Mouse (Mus musculus) CH12.LX (cell line): ENCODE results near the gene Cmtm7. TPM values are rescaled to one million over a fixed set of nuclear protein-coding genes. Genes with fewer than 3 reads are reported as not detected.
"Not testable (repeated sequence)": the region's sequence is repeated elsewhere in the genome, so short reads cannot be mapped to it uniquely, and the experiment has no call there.

Experiments
- DNase-seq: peaks from one replicate; pipeline ENCODE4 v3.0.0-alpha.2; 2013; ENCODE audit errors: extremely low read depth
- H3K27ac ChIP-seq: 2 replicates; pipeline ENCODE4 v1.5.1; 2012; ENCODE audit warnings: low read depth, mild to moderate bottlenecking, control low read depth, moderate library complexity; ENCODE audit not compliant: insufficient read depth
- H3K27me3 ChIP-seq: replicated peaks from 2 replicates; pipeline ENCODE3; 2012; ENCODE audit warnings: inconsistent platforms
- H3K36me3 ChIP-seq, 2 experiments: replicated peaks in 1 of 2; 2 replicates each; pipeline versions ENCODE3 to v1.6.1; 2012; ENCODE audit warnings: inconsistent platforms in 1 of 2, low read length in 1 of 2, mild to moderate bottlenecking in 1 of 2, mixed read lengths in 1 of 2, moderate library complexity in 1 of 2; ENCODE audit not compliant: control insufficient read depth in 1 of 2, insufficient read depth in 1 of 2
- H3K4me1 ChIP-seq, 2 experiments: 2 replicates each; pipeline ENCODE4 v1.6.1; 2012; ENCODE audit warnings: inconsistent platforms in 1 of 2, moderate library complexity in 1 of 2; ENCODE audit not compliant: insufficient read depth in 2 of 2, control insufficient read depth in 1 of 2
- H3K4me2 ChIP-seq: 2 replicates; pipeline ENCODE4 v1.6.1; 2012; ENCODE audit warnings: low read depth, mild to moderate bottlenecking, control low read depth; ENCODE audit not compliant: poor library complexity, insufficient read depth, severe bottlenecking
- H3K4me3 ChIP-seq, 3 experiments: fragments of 150-350 bp in 1 of 3; sonication (generic) in 1 of 3; replicated peaks in 1 of 3; 2 replicates each; pipeline versions ENCODE3 to v1.5.1; 2011 to 2012; ENCODE audit warnings: low read depth in 2 of 3, low read length in 2 of 3, mild to moderate bottlenecking in 2 of 3, moderate library complexity in 2 of 3, control low read depth in 1 of 3, improper control_type of control experiment in 1 of 3, inconsistent platforms in 1 of 3, mixed read lengths in 1 of 3; ENCODE audit not compliant: poor library complexity in 1 of 3
- H3K79me2 ChIP-seq: replicated peaks from 2 replicates; pipeline ENCODE4 v1.6.1; 2012; ENCODE audit warnings: mild to moderate bottlenecking, moderate library complexity; ENCODE audit not compliant: control insufficient read depth, poor library complexity, insufficient read depth, severe bottlenecking; ENCODE audit errors: extremely low read depth
- H3K9ac ChIP-seq: 2 replicates; pipeline ENCODE4 v1.6.1; 2012; ENCODE audit warnings: low read depth, mild to moderate bottlenecking, control low read depth, moderate library complexity; ENCODE audit not compliant: insufficient read depth
- H3K9me3 ChIP-seq: replicated peaks from 2 replicates; pipeline ENCODE3; 2012; ENCODE audit warnings: low read length, inconsistent platforms, mixed read lengths
- CTCF ChIP-seq, 2 experiments: IDR thresholded peaks in 1 of 2; conservative IDR thresholded peaks in 1 of 2; 2 replicates each; pipeline ENCODE4 v1.5.1; 2011 to 2012; ENCODE audit warnings: low read depth in 2 of 2, low read length in 2 of 2, improper control_type of control experiment in 1 of 2, inconsistent platforms in 1 of 2, mild to moderate bottlenecking in 1 of 2, moderate library complexity in 1 of 2
- EP300 ChIP-seq: IDR thresholded peaks from 2 replicates; pipeline ENCODE4 v1.6.1; 2011; ENCODE audit warnings: low read length, improper control_type of control experiment
- ETS1 ChIP-seq: conservative IDR thresholded peaks from 2 replicates; pipeline ENCODE4 v1.6.1; 2012; ENCODE audit warnings: low read depth, mild to moderate bottlenecking, inconsistent platforms, low read length, improper control_type of control experiment, moderate library complexity
- IRF4 ChIP-seq: IDR thresholded peaks from 2 replicates; pipeline ENCODE4 v1.6.1; 2014; ENCODE audit warnings: low read depth, mild to moderate bottlenecking, inconsistent platforms, low read length, improper control_type of control experiment
- JUND ChIP-seq: conservative IDR thresholded peaks from 2 replicates; pipeline ENCODE4 v1.6.1; 2011; ENCODE audit warnings: low read depth, low read length, improper control_type of control experiment
- MAX ChIP-seq: IDR thresholded peaks from 2 replicates; pipeline ENCODE4 v1.6.1; 2011; ENCODE audit warnings: low read length, improper control_type of control experiment
- MXI1 ChIP-seq: IDR thresholded peaks from 2 replicates; pipeline ENCODE4 v1.6.1; 2011; ENCODE audit warnings: mild to moderate bottlenecking, low read depth, low read length, improper control_type of control experiment
- MYC ChIP-seq: IDR thresholded peaks from 2 replicates; pipeline ENCODE4 v1.6.1; 2011; ENCODE audit warnings: low read depth, mild to moderate bottlenecking, improper control_type of control experiment, low read length
- PAX5 ChIP-seq: IDR thresholded peaks from 2 replicates; pipeline ENCODE4 v1.6.1; 2012; ENCODE audit warnings: low read length, inconsistent platforms, mixed read lengths
- RAD21 ChIP-seq: IDR thresholded peaks from 2 replicates; pipeline ENCODE4 v1.6.1; 2011; ENCODE audit warnings: low read depth, mild to moderate bottlenecking, low read length, improper control_type of control experiment, moderate library complexity
- SIN3A ChIP-seq: IDR thresholded peaks from 2 replicates; pipeline ENCODE4 v1.6.1; 2012; ENCODE audit warnings: low read length, improper control_type of control experiment, inconsistent platforms
- SMC3 ChIP-seq: IDR thresholded peaks from 2 replicates; pipeline ENCODE4 v1.6.1; 2011; ENCODE audit warnings: low read depth, low read length, improper control_type of control experiment
- TCF12 ChIP-seq: IDR thresholded peaks from 2 replicates; pipeline ENCODE4 v1.6.1; 2014; ENCODE audit warnings: low read depth, mild to moderate bottlenecking, inconsistent platforms, low read length, improper control_type of control experiment
- USF2 ChIP-seq: conservative IDR thresholded peaks from 2 replicates; pipeline ENCODE4 v1.6.1; 2011; ENCODE audit warnings: low read depth, low read length, improper control_type of control experiment
- ZKSCAN1 ChIP-seq: IDR thresholded peaks from 2 replicates; pipeline ENCODE4 v1.6.1; 2012; ENCODE audit warnings: low read depth, inconsistent platforms, low read length, improper control_type of control experiment, borderline replicate concordance
- ZMIZ1 ChIP-seq: IDR thresholded peaks from 2 replicates; pipeline ENCODE4 v1.6.1; 2012; ENCODE audit warnings: low read depth, mild to moderate bottlenecking, inconsistent platforms, low read length, improper control_type of control experiment
- dilution Hi-C: fragments of 300-500 bp; cut with MboI; formaldehyde crosslinking; loops from 2 replicates; pipeline ENCODE4 v1.14.3; 2020; ENCODE audit warnings: low sequenced_read_pairs; ENCODE audit not compliant: extremely low pct_unique_long_range_greater_than_20kb, extremely low pct_ligation_motif_present
- in situ Hi-C: fragments of 300-500 bp; cut with MboI; formaldehyde crosslinking; loops from 3 replicates; pipeline ENCODE4 v1.14.3; 2019; ENCODE audit warnings: low sequenced_read_pairs, low pct_ligation_motif_present, low pct_unique_long_range_greater_than_20kb, mixed read lengths
- polyA plus RNA-seq: library from polyadenylated mRNA; unstranded; fragments of >175 nt; gene quantifications from 2 replicates; pipeline ENCODE4 v1.2.1, GENCODE M21; 2012; ENCODE audit warnings: low read depth; ENCODE audit not compliant: insufficient read length
- total RNA-seq, 2 experiments: library from RNA; depleted of rRNA; stranded (reverse); fragments of 300-350 nt in 1 of 2; fragments of >200 nt in 1 of 2; gene quantifications; 2 replicates each; pipeline ENCODE4 v1.2.3; 2012 to 2014

The Cmtm7 gene
- total and polyA plus RNA-seq, 3 experiments = 45.5 to 80.8 (median 46.0) TPM

- dilution Hi-C loops, H3K4me2 ChIP-seq: not testable (repeated sequence)
These were observed 53.2 kb downstream of the Cmtm7 start for GRCm38 (mm10) chr9:114728432-114728831.

GRCm38 (mm10) chr9:114727315-114727714, 54.3 kb downstream of the Cmtm7 start:
- H3K9ac ChIP-seq = no peak overlapping the region
- H3K36me3 ChIP-seq = peaks cover 15 to 33% of the 10 kb centered on the region in 2 experiments
- DNase-seq = peak; percentile 47
- in situ Hi-C loops = loop anchor here (10.0 kb wide), 1 partner anchor 83 kb away; the partner anchor contains the start of gene Cnot10
- H3K27ac ChIP-seq = no peak overlapping the region
- TF ChIP-seq SIN3A (no peak), ZMIZ1 (no peak), ETS1 (no peak), RAD21 (peak; percentile 49), MXI1 (no peak), ZKSCAN1 (no peak), MYC (0 out of 2 replicates have a peak, but pooled peaks have one; percentile 35), IRF4 (peak; percentile 29; the same call in 1 of the 2 replicates), EP300 (no peak), JUND (no peak), PAX5 (no peak), TCF12 (no peak), USF2 (no peak), MAX (0 out of 2 replicates have a peak, but pooled peaks have one; percentile 33), SMC3 (peak; percentile 75), CTCF (conservative IDR thresholded peaks at IDR 0.05 in 1 of 2, IDR thresholded peaks at IDR 0.05 in 1 of 2; ENCODE audit: low read depth in 2 of 2, low read length in 2 of 2) (peak; percentile 73 to 83)
- no peaks in the 10 kb centered on the region for H3K27me3 ChIP-seq
- H3K4me2 ChIP-seq = no peak overlapping the region
- peaks cover 3 to 9% of the 10 kb centered on the region in 2 experiments for H3K4me1 ChIP-seq
- no peak overlapping the region for H3K4me3 ChIP-seq
- dilution Hi-C loops = no loop called here
- peaks cover 8% of the 10 kb centered on the region; the same call in 1 of the 2 replicates for H3K79me2 ChIP-seq
- H3K9me3 ChIP-seq = no peaks in the 10 kb centered on the region

More at GRCm38 (mm10) chr9:114728432-114728831, 53.2 kb downstream of the Cmtm7 start:
- peaks cover 4 to 21% of the 10 kb centered on the region in 2 experiments for H3K4me1 ChIP-seq
- not testable (repeated sequence) for H3K9ac ChIP-seq, H3K4me3 ChIP-seq, H3K27ac ChIP-seq, DNase-seq, H3K9me3 ChIP-seq, H3K27me3 ChIP-seq
- H3K79me2 ChIP-seq = peaks cover 17% of the 10 kb centered on the region
- in situ Hi-C loops = loop anchor here (10.0 kb wide), 1 partner anchor 84 kb away; the partner anchor contains the start of gene Cnot10
- H3K36me3 ChIP-seq = peaks cover 6 to 26% of the 10 kb centered on the region in 2 experiments
